Mouse (Mus musculus) embryonic fibroblast, embryonic 13.5 days (primary cell): ENCODE results near the gene Dmrtb1.

Experiments used
- CTCF ChIP-seq: IDR thresholded peaks from 2 replicates; pipeline ENCODE4 v1.5.1; 2011; ENCODE audit warnings: mild to moderate bottlenecking, control low read depth, low read length, moderate library complexity, borderline replicate concordance; ENCODE audit not compliant: insufficient read depth
- POLR2A ChIP-seq: IDR thresholded peaks from 2 replicates; pipeline ENCODE4 v1.6.1; 2011; ENCODE audit warnings: low read depth, mild to moderate bottlenecking, control low read depth, low read length, moderate library complexity

DNA sequence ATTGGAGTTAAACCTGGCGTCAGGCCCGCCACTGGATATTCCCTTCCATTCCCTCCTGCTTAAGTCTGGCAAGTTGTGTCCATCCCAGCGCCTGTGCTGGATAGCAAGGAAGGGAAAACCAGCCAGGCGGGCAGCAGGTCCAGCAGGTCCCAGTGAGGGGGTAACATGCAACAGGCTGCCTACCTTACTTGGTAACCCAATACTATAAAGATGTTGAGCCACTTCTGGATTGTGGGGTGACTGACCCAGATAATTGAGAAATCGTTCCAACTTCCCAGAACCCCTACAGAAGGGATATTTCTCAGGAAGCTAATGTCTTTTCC is 9.7 kb downstream of the Dmrtb1 start:
- TF ChIP-seq POLR2A = no peak
- no peak for TF ChIP-seq CTCF
